Mouse (Mus musculus): ENCODE results near the gene Spocd1. TPM values are rescaled to one million over a fixed set of nuclear protein-coding genes. Genes with fewer than 3 reads are reported as not detected.
A peak's percentile ranks its signal among the peaks of the same experiment; 100 is the strongest.

The Spocd1 gene
- total RNA-seq, 2 experiments from 2014 or later: not detected

- no peak for ATAC-seq (replicated peaks; ENCODE audit: low FRiP score, low TSS enrichment, poor library complexity, severe bottlenecking)
Observed at GRCm38 (mm10) chr4:129967024-129968014, 38.3 kb downstream of the Spocd1 start.

DNA sequence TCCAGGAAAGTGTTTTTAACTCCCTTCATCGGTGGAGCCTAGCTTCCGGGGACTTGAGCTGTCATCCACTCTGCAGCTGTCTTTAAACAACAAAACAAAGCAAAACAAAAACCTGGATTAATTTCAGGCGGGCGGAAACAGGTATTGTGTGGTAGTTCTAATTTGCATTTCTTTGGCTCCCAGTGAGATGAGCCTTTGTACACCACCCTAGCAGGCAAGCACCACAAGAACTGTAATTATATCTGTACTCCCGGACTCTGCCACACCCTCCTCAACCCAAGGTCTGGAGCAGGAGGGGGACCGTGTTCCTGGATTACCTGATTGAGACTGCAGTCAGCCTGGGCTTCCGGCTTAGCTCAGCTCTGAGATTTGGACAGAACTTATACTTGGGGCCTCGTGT is 41.1 kb downstream of the Spocd1 start:
- ATAC-seq (replicated peaks; ENCODE audit: low FRiP score, low TSS enrichment, poor library complexity, severe bottlenecking): no peak

DNA sequence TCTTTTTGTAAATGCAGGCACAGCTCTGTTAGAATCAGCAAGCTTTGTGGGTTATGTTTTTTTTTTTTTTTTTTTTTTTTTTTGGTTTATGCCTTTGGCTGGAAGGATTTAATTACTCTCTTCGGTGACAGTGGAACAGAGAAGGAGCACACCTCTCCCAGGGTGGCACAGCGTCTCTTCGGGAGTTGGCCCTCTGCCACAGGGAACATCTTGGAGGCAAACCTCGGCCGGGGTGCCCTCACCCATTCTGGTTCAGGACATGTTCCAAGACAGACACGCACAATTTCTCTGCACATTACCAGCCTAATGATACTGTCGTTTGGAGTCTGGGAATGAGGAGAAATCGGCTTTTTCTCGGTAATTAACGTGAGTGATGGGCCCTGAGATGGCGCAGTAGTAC is 41.8 kb downstream of the Spocd1 start:
- ATAC-seq (replicated peaks; ENCODE audit: low FRiP score, low TSS enrichment, poor library complexity, severe bottlenecking): no peak

DNA sequence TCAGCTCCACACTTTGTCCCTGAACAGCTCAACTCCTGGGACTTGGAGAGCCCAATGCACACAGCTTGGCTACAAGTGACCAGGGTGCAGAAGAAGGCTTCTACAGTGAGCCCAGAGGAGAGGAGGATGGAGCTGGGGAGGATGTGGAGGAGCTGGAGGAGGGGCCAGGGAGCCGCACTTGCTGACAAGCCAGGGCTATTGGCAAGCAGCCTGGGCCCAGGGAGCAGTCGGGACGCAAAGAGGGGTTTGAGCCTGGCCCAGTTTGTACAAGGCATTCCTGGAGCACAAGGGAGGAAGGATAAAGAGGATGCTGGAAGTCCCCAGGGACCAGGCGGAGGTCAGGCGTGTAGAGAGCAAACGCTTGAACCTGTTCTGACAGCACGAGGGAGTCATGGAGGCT is 42.9 kb downstream of the Spocd1 start:
- no peak for ATAC-seq (replicated peaks; ENCODE audit: low FRiP score, low TSS enrichment, poor library complexity, severe bottlenecking)

DNA sequence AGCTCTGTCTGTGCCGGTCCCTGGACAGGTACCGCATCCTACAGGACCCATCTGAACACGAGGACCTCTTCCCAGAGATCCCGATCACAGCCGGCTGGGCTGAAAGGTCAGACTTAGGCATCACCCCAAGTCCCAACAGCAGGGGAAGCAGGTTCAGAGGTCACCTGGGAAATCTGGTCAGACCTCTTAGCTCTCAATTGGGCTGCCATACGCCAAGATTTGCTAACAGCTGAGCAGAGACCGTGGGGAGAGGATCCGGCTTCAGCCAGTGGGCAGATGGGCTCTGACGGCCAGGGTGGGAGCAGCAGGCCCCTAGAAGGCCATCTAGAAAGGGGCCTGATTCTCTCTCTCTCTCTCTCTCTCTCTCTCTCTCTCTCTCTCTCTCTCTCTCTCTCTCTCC is 45.2 kb downstream of the Spocd1 start:
- no peak for ATAC-seq (replicated peaks; ENCODE audit: low FRiP score, low TSS enrichment, poor library complexity, severe bottlenecking)

DNA sequence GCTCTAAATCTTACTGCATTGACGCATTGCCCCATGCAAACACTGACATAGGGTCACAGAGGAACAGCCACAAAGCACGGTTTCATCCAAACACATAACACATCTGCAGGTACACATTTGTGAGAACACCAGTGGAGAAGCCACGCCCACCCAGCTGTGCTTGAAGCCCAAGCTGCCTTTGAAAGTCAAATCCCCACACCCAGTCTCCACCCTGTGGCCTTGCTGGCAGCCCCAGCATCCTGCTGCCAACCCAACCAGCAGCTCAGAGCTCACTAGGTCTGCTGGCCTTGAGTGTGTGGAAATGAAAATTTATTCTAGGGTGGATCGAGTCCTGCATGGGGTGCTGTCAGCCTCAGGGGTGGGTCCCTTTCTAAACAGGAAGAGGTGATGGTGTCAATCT is 48.2 kb downstream of the Spocd1 start:
- ATAC-seq (replicated peaks; ENCODE audit: low FRiP score, low TSS enrichment, poor library complexity, severe bottlenecking): no peak

GRCm38 (mm10) chr4:129978227-129978626 is 49.2 kb downstream of the Spocd1 start:
- ATAC-seq (replicated peaks; ENCODE audit: low FRiP score, low TSS enrichment, poor library complexity, severe bottlenecking): no peak

DNA sequence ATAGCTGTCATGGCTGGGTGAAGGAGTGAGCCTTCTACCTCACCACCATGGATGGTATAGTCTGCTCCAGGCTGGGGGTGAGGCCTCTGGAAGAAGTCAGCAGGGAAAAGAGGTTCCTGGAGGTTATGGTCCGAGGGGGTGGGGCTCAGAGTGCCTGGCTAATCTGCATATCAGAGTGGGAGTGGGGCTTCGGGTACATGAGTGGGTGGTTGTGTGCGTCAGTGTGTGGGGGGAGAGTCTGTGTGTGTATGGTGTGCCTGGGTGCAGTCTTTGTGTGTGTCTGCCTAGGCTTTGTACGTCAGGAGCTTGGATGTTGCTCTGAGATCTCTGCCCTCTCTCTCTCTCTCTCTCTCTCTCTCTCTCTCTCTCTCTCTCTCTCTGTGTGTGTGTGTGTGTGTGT is 49.9 kb downstream of the Spocd1 start:
- no peak for ATAC-seq (replicated peaks; ENCODE audit: low FRiP score, low TSS enrichment, poor library complexity, severe bottlenecking)

DNA sequence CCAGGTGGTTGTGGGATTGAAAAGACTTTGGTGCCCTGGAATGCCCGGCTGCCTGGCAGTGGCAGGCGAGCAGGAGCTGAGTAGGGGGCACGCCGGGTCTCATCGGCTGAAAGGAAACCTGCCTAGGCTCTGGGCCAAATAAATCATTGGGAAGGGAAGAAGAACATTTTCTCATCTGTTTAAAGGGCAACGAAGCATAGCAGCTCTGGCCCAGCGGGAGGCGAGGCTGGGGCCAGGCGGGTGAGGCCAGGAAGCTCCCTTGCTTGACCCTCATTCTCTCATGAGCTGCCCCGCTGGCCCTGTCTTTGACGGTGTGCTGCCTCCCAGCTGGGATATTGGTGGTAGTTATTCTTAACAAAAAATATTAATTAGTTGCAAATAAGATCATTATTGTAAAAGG is 52.6 kb downstream of the Spocd1 start:
- ATAC-seq (replicated peaks; ENCODE audit: low FRiP score, low TSS enrichment, poor library complexity, severe bottlenecking): no peak

DNA sequence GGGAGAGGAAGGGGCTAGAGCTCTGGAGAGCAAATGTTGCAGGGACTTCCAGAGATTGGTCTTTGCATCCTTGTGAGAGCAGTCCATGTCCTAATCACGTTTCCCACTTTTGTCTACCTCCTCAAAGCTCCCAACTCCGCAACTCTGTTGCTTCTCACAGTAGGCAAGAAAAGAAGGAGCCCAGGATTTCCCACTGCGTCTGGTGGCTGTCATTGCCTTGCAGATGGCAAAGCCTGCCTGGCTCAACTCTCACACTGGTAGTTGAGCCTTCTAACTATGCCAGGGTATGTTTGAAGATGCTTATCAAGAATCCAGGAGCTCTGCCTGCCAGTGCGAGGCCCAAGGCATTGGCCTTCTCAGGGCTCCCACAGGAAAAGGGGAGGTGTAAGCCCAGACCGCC is 54.0 kb downstream of the Spocd1 start:
- ATAC-seq (replicated peaks; ENCODE audit: low FRiP score, low TSS enrichment, poor library complexity, severe bottlenecking): no peak

DNA sequence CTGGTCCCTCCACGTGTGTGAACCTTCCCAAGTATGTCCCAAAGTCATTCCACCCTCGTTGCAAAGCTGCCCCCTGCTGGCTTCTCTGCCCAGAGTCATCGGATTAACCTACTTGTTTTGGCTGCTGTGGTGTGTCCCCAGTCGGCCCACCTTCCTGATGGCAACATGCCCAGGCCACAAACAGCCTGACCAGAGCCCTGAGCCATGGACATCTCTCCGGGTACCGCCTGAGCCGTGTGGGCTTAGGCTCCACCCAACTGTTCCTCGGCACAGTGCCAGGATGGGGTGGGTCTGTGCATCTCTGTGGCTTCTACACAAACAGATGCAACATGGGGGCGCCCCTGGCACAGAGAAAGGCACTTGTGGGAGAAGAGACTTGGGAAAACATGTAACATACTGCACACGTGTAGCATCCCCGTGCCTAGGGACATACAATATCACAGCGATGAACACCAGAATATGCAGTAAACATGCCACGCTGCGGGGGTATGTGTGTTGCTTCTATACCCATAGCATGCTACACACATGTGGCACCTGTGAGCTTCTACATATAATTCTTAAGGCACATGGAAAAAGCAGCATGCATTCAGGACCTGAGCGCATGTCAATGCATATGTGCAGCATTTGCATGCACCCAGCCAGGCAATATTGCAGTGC is 54.8 kb downstream of the Spocd1 start:
- ATAC-seq (replicated peaks; ENCODE audit: low FRiP score, low TSS enrichment, poor library complexity, severe bottlenecking): peak; percentile 32; the same call in 1 of the 2 replicates

GRCm38 (mm10) chr4:129984421-129985061 is 55.5 kb downstream of the Spocd1 start, which contains the start of gene Adgrb2:
Gene Adgrb2, plus strand, starts transcription at chr4:129984870.
- ATAC-seq (replicated peaks; ENCODE audit: low FRiP score, low TSS enrichment, poor library complexity, severe bottlenecking): no peak

DNA sequence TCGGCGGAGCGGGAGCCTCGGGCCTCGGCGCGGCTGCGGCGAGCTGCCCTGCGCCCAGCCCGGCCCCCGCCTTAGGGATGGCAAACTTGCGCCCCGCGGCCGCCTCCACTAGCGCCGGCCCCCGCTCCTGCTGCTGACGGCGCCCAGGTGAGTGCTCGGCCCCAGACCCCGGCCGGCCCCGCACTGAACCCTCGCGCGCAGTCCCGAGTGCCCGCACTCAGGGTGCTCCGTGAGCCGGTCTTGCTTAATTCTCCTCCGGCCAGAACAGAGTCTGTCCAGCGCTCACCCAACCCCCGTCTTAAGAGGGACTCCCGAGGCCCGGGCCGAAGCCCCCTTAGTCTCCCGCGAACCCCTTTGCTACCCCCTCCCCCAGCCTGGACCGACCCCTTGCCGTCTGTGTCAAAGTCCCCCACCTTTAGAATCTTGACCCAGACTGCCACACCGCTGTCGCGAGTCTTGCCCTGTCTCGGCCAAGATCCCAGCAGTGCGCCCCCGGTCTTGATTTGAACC is 56.2 kb downstream of the Spocd1 start:
- no peak for ATAC-seq (replicated peaks; ENCODE audit: low FRiP score, low TSS enrichment, poor library complexity, severe bottlenecking)

- no peak for ATAC-seq (replicated peaks; ENCODE audit: low FRiP score, low TSS enrichment, poor library complexity, severe bottlenecking)
Observed at GRCm38 (mm10) chr4:129985671-129986441, 56.8 kb downstream of the Spocd1 start.

- no peak for ATAC-seq (replicated peaks; ENCODE audit: low FRiP score, low TSS enrichment, poor library complexity, severe bottlenecking)
Observed at GRCm38 (mm10) chr4:129987825-129988504, 58.9 kb downstream of the Spocd1 start.

GRCm38 (mm10) chr4:129989925-129990324 is 60.9 kb downstream of the Spocd1 start:
- no peak for ATAC-seq (replicated peaks; ENCODE audit: low FRiP score, low TSS enrichment, poor library complexity, severe bottlenecking)

GRCm38 (mm10) chr4:129992720-129993119 is 63.7 kb downstream of the Spocd1 start:
- ATAC-seq (replicated peaks; ENCODE audit: low FRiP score, low TSS enrichment, poor library complexity, severe bottlenecking): no peak

DNA sequence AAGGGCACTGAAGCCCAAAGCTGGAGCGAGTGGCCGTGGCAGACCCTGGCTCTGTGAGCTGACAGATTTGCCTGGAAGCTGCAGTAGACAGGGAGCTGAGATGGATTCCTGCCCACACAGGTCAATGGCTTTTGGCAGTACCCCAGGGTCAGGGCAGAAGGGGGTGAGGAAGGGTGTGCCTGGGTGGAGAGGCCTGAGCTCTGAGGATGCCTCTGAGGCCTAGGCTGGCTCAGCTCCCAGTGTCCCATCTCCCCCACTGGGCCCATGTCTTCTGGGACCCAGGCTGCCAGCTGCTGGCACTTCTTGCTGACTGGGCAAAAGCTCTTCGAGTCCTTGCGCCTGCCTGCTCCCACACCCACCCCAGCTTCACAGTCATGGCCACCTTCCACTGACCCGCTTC is 64.2 kb downstream of the Spocd1 start:
- ATAC-seq (replicated peaks; ENCODE audit: low FRiP score, low TSS enrichment, poor library complexity, severe bottlenecking): no peak
